Mouse (Mus musculus) left cerebral cortex, adult 11 months (tissue): ENCODE measurements around the gene Actl6b.

ENCODE experiments used
- DNase-seq: peaks from one replicate; pipeline ENCODE4 v3.0.0; 2022; ENCODE audit warnings: low spot score

The Actl6b gene

GRCm38 (mm10) chr5:137562965-137563364 is 9.6 kb downstream of the Actl6b start:
- no peak for DNase-seq

DNA sequence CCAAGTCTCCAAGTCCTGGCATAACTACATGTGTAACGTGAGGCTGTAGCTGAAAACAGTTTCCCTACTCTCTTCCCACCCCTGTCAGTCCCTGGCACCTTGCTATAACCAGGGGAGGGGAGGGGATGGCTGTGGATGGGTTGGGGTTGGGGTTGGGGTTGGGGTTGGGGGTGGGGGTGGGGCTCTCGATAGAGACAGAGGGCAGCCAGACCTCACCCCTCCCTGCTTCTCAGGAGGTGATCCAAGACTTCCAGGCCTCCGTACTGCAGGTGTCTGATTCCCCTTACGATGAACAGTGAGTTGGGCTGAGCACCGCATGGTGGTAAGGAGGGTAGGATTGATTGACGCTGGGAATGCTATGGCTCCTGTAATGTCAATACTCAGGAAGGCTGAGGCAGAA is 12.4 kb downstream of the Actl6b start:
- DNase-seq: no peak

- no peak for DNase-seq
Observed at GRCm38 (mm10) chr5:137566416-137566815, 13.1 kb downstream of the Actl6b start.

GRCm38 (mm10) chr5:137568223-137568798 is 15.0 kb downstream of the Actl6b start:
- DNase-seq: no peak

DNA sequence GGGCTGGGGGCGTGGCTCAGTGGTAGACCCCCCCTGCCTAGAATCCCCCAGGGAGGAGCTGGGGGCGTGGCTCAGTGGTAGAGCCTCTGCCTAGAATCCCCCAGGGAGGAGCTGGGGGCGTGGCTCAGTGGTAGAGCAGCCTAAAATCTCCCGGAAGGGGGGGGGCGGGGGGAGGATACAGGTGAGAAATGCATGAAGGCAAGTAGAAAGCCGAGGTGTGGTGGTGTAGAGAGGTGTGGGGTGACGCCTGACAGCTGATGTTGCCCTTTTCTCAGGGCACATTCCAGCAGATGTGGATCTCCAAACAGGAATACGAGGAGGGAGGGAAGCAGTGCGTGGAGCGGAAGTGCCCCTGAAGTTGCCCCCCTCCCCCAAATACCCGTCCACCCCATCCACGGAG is 15.7 kb downstream of the Actl6b start:
- DNase-seq: no peak

- DNase-seq: no peak
Observed at GRCm38 (mm10) chr5:137569665-137570064, 16.3 kb downstream of the Actl6b start, which contains the start of gene Tfr2. Gene Tfr2, plus strand, starts transcription at chr5:137569840.

GRCm38 (mm10) chr5:137570181-137570580 is 16.9 kb downstream of the Actl6b start:
- DNase-seq: no peak

GRCm38 (mm10) chr5:137570691-137571586 is 17.6 kb downstream of the Actl6b start:
- DNase-seq: no peak

GRCm38 (mm10) chr5:137574470-137574901 is 21.2 kb downstream of the Actl6b start:
- no peak for DNase-seq

- DNase-seq: no peak
Observed at GRCm38 (mm10) chr5:137580246-137580645, 26.9 kb downstream of the Actl6b start.

DNA sequence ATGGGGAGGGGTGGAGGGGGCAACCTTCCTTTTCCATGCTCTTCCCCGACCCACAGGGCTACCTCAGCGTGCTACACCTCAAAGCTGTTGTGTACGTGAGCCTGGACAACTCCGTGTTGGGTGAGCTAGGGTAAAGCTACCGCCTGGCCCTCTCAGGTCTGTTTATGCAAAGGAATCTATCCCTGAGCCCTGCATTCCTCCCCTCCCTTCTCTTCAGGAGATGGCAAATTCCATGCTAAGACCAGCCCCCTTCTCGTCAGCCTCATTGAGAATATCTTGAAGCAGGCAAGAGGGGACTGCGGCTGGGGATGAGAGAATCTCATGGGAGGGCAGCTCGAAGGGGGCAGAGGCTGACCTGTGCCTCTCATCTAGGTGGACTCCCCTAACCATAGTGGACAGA is 29.4 kb downstream of the Actl6b start:
- no peak for DNase-seq

GRCm38 (mm10) chr5:137583670-137584169 is 30.4 kb downstream of the Actl6b start:
- DNase-seq: no peak

GRCm38 (mm10) chr5:137584976-137585375 is 31.7 kb downstream of the Actl6b start:
- no peak for DNase-seq

DNA sequence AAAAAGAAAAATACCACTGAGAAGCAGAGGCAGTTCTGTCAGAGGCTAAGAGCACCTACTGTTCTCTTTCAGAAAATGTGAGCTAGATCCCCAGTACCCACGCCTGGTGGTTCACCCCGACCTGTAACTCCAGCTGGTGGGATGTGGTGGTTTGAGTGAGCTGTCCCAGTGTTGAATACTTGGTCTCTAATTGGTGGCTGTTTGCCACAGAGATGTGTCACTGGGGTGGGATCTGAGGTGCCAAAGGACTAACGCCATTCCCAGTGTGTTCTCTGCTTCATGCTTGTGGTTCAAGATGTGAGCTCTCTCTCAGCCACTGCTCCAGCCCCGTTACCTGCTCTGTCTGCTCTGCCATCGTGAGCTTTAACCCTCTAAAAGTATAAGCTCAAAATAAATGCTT is 37.2 kb downstream of the Actl6b start:
- DNase-seq: no peak

DNA sequence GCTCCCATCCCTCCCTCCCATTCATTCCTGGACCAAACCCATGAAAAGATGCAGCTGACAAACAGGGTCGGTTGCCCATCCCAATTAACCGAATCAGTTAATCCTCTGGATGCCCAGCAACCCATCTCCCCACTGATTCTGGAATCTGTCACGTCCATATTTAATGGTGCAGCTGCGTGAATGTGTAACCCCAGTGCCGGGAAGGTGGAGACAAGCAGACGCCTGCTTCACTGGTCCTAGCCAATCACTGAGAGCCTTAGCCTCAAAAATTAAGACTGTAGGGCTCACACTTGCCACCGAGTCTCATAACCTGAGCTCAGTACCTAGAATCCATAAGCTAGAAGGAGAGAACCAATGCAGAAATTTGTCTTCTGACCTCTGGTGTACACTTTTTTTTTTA is 42.6 kb downstream of the Actl6b start:
- no peak for DNase-seq

DNA sequence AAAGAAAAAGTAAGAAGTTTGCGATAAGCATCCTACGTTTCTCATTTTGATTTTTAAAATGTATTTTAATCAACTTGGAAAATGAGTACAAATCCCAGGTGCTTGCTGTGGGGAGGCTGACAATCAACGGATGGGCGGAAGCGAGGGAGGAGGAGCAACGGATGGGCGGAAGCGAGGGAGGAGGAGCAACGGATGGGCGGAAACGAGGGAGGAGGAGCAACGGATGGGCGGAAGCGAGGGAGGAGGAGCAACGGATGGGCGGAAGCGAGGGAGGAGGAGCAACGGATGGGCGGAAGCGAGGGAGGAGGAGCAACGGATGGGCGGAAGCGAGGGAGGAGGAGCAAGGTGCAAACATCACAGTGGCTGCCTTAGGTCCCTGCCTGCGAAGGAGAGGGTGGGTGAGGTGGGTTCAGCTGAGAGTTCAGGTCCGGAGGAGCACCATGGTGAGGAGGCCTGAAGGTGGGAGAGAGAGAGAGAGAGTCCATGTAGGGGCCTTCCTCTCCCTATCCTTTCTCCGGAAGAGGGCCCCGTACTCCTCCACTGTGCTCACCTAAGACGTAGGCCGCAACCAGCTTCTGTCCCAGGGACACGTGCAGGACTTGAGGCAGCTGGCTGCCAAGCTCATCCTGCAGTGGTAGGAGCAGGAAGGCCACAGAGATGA is 43.4 kb downstream of the Actl6b start:
- DNase-seq: no peak

- DNase-seq: no peak
Observed at GRCm38 (mm10) chr5:137597625-137598024, 44.3 kb downstream of the Actl6b start.

GRCm38 (mm10) chr5:137598100-137598826 is 44.9 kb downstream of the Actl6b start:
- no peak for DNase-seq

- no peak for DNase-seq
Observed at GRCm38 (mm10) chr5:137599600-137599999, 46.3 kb downstream of the Actl6b start.

- DNase-seq: no peak
Observed at GRCm38 (mm10) chr5:137600281-137600618, 46.9 kb downstream of the Actl6b start.

GRCm38 (mm10) chr5:137600619-137601364 is 47.5 kb downstream of the Actl6b start, which contains the start of gene Mospd3:
Gene Mospd3, minus strand, starts transcription at chr5:137601058.
- peak; percentile 93 for DNase-seq
